Mouse (Mus musculus) lung, postnatal 0 days (tissue): ENCODE measurements at regions not wholly inside any gene's neighbourhood (a gene's known extent, or its start where the extent isn't known, plus 50 kb on each side); places are given as distances from the start of the nearest gene placed in this dataset.

Source experiments
- ATAC-seq: fragments of 200-750 bp; cut with Nextera tagmentation; 2 replicates; pipeline ENCODE4 v1.8.0; 2017; ENCODE audit warnings: moderate library complexity
- DNase-seq: peaks from one replicate; pipeline ENCODE4 v3.0.0-alpha.2; 2016; ENCODE audit warnings: low spot score
- H3K27ac ChIP-seq: fragments of 300-500 bp; sonication (generic); 2 replicates; pipeline ENCODE4 v1.5.1; 2014; ENCODE audit warnings: antibody characterized with exemption, mild to moderate bottlenecking, low read length, mixed read lengths
- H3K27me3 ChIP-seq: fragments of 300-500 bp; sonication (generic); replicated peaks from 2 replicates; pipeline ENCODE4 v1.6.1; 2014; ENCODE audit warnings: low read length, mixed read lengths; ENCODE audit not compliant: insufficient read depth
- H3K36me3 ChIP-seq: fragments of 300-500 bp; sonication (generic); 2 replicates; pipeline ENCODE4 v1.6.1; 2014; ENCODE audit warnings: low read length, mixed read lengths; ENCODE audit not compliant: insufficient read depth
- H3K4me1 ChIP-seq: fragments of 300-500 bp; sonication (generic); 2 replicates; pipeline ENCODE4 v1.6.1; 2014; ENCODE audit warnings: antibody characterized with exemption, low read depth, low read length, mixed read lengths; ENCODE audit not compliant: insufficient read depth
- H3K4me2 ChIP-seq: fragments of 300-500 bp; sonication (generic); replicated peaks from 2 replicates; pipeline ENCODE4 v1.6.1; 2014; ENCODE audit warnings: low read depth, mild to moderate bottlenecking, low read length, moderate library complexity, mixed read lengths
- H3K4me3 ChIP-seq: fragments of 300-500 bp; sonication (generic); 2 replicates; pipeline ENCODE4 v1.5.1; 2014; ENCODE audit warnings: low read depth, low read length
- H3K9ac ChIP-seq: fragments of 300-500 bp; sonication (generic); replicated peaks from 2 replicates; pipeline ENCODE4 v1.6.1; 2014; ENCODE audit warnings: low read depth, mild to moderate bottlenecking
- H3K9me3 ChIP-seq: fragments of 300-500 bp; sonication (generic); 2 replicates; pipeline ENCODE4 v1.6.1; 2016; ENCODE audit warnings: low read length, mixed read lengths
- CTCF ChIP-seq: IDR thresholded peaks from 2 replicates; pipeline ENCODE4 v1.5.1; 2016; ENCODE audit warnings: antibody characterized with exemption, mild to moderate bottlenecking
- EP300 ChIP-seq: IDR thresholded peaks from 2 replicates; pipeline ENCODE4 v1.6.1; 2016; ENCODE audit warnings: antibody characterized with exemption, mild to moderate bottlenecking, control low read depth
- WGBS: fragments of 180-500 bp; shearing (Covaris S2); extraction: QIAGEN DNeasy Blood & Tissue Kit; methylation state at CpG from one replicate; pipeline ENCODE4 v1.1.7; 2014; 5-methylcytosine and 5-hydroxymethylcytosine counted together

DNA sequence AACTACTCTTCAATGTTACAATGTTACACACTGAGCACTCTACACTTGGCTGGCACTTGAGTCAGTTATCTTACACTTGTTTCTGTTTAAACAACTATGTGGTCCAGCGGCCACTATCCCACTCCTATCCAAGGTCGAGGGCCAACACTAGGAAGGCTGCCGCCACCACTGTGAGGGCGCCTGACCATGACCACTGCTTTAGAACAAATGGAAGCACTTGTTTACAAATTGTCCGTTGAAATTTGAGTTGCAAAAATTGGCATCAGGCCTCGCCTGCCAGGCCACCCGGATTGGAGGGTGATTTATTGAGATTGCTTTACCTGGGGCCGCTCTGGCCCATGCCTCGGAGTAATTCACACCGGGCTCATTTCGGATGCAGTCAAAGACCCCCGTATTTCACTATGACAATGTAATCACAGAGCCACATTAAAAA lies 83.5 kb upstream of the A530016L24Rik start:
- no peak overlapping the region for H3K4me2 ChIP-seq
- WGBS: 48% methylated on average over 12 of the region's 12 CpGs
- H3K9me3 ChIP-seq: no peaks in the 10 kb centered on the region
- H3K4me1 ChIP-seq: no peaks in the 10 kb centered on the region
- ATAC-seq (no peak), DNase-seq (no peak)
- no peak for TF ChIP-seq EP300
- TF ChIP-seq CTCF: no peak
- no peaks in the 10 kb centered on the region for H3K27me3 ChIP-seq
- H3K4me3 ChIP-seq: no peak overlapping the region
- no peak overlapping the region for H3K27ac ChIP-seq
- no peaks in the 10 kb centered on the region for H3K36me3 ChIP-seq
- H3K9ac ChIP-seq: no peak overlapping the region

DNA sequence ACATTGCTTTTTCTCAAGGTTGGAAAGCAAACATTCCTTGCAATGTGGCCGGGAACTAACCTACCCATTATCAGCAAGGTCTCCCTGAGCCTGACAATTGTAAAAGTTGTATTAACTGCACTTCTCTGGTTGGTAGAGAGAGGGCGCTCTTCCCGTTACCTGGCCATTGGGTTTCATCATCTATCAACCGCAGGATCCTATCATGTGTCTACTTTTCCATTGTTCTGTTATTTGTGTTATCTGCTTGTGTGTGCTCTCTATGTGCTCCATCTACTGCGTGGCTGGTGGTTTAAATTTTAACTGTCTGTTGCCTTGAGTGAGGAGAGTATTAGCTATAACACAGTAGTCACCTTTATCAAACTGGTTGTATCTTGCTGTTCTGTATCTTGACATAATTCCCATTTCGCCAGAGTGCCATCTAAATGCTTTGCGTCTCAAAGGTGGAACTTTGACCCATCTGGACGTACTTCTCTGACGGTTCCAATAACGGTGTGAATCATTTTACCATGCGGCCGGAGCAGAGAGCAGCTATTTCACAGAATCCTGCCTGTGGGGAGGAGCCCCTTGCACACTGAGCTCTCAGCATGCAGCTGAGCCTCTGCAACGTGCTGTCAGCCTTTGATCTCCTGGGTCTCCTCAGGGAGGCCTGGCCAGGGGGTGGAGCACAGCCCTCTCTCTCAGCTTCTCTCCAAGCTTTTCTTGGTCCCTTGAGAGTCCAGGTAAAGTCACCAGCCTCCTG lies 77.5 kb upstream of the A530016L24Rik start:
- Histone ChIP-seq H3K4me3 (no peak overlapping the region), H3K9me3 (no peaks in the 10 kb centered on the region), H3K27ac (no peak overlapping the region), H3K4me1 (no peaks in the 10 kb centered on the region), H3K27me3 (no peaks in the 10 kb centered on the region), H3K4me2 (no peak overlapping the region), H3K36me3 (no peaks in the 10 kb centered on the region), H3K9ac (no peak overlapping the region)
- TF ChIP-seq EP300: no peak
- TF ChIP-seq CTCF: peak; percentile 71
- no peak; the same call in 1 of the 2 replicates for ATAC-seq
- no peak for DNase-seq
- WGBS: 8% methylated on average over 13 of the region's 13 CpGs

DNA sequence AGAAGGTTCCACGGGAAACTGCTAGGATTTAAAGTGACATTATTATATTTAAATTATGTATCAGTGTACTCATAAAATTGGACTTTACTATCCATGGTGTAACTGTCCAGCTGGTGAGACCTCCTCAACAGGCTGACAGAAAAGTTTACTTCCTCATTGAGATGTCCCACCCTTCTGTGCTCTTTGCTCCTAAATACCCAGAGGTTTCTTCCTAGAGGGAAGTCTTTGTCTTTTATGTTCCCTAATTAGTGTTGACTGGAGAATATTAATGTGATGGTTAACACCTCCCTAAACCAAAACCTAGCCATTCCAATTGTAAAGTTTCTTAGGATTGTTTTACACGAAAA lies 76.9 kb upstream of the A530016L24Rik start:
- WGBS: 40% methylated on average over 2 of the region's 2 CpGs
- Histone ChIP-seq H3K27ac (no peak overlapping the region), H3K9ac (no peak overlapping the region), H3K36me3 (no peaks in the 10 kb centered on the region), H3K4me2 (no peak overlapping the region), H3K27me3 (no peaks in the 10 kb centered on the region), H3K4me1 (no peaks in the 10 kb centered on the region), H3K4me3 (no peak overlapping the region), H3K9me3 (no peaks in the 10 kb centered on the region)
- TF ChIP-seq EP300: no peak
- TF ChIP-seq CTCF: no peak
- DNase-seq (no peak), ATAC-seq (no peak)

DNA sequence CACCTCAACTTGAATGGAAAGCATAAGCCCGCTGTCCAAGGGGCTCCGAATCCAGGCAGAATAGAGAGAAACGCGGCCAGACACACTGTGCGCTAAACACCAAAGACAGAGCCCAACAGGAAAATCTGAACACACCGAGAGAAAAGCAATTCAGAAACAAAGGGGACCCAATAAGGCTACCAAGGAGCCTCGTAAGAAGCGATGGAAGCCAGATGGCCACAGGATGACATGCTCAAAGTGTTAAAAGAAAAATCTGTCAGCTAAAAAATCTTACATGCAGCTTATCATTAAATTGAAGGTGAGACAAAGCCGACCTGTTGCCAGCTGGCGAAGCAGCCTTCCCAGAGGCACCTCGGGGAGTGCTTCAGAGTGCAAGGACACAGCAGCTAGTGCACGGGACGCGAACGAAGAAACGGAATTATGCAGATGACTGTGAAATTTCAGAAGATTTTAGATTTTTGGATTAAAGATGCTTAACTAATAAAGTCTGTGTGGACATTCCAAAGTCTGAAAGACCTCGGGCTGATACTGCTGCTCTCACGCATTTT lies 73.2 kb upstream of the A530016L24Rik start:
- Histone ChIP-seq H3K4me1 (no peaks in the 10 kb centered on the region), H3K9me3 (no peaks in the 10 kb centered on the region), H3K4me2 (no peak overlapping the region), H3K4me3 (no peak overlapping the region), H3K36me3 (no peaks in the 10 kb centered on the region), H3K27ac (no peak overlapping the region), H3K27me3 (no peaks in the 10 kb centered on the region), H3K9ac (no peak overlapping the region)
- 68% methylated on average over 18 of the region's 18 CpGs for WGBS
- no peak for TF ChIP-seq EP300
- no peak for TF ChIP-seq CTCF
- DNase-seq: no peak
- no peak for ATAC-seq

DNA sequence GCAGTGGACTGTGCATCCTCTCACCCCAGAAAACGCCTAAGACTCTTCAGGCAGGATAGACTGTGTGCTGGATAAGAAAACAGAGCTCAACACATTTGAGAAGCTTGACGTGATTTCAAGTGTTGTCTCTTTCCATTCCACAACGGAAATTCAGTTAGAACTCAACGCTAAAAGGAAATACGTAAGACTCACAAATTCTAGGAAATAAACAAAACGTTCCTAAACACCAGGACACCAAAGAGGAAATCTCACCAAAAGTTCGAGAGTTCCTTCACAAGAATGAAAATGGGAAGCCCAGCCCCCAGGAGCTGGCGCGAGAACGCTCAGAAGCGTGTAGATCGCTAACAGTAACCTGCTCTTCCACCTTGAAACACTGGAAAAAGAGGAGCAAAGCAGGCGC lies 72.7 kb upstream of the A530016L24Rik start:
- no peaks in the 10 kb centered on the region for H3K4me1 ChIP-seq
- TF ChIP-seq CTCF: no peak
- peak; percentile 95 for TF ChIP-seq EP300

DNA sequence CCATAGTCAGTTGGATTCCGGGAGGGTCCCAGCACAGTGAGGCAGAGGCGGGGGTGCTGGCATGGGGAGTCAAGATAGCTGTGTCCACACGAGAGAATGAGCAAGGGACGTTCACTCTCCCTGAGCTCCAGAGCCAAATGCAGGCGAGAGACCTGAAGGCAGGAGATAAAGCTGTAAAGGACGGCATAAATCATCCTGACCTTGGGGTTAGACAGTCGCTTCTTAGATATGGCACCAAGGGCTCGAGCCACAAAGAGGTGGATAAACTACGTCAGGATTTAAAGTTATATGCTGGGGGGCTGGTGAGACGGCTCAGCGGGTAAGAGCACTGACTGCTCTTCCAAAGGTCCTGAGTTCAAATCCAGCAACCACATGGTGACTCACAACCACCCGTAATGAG lies 70.6 kb upstream of the A530016L24Rik start:
- Histone ChIP-seq H3K27ac (no peak overlapping the region), H3K4me2 (no peak overlapping the region), H3K4me1 (no peaks in the 10 kb centered on the region), H3K9ac (no peak overlapping the region), H3K36me3 (no peaks in the 10 kb centered on the region), H3K9me3 (no peaks in the 10 kb centered on the region), H3K4me3 (no peak overlapping the region), H3K27me3 (no peaks in the 10 kb centered on the region)
- no peak for TF ChIP-seq CTCF
- no peak for TF ChIP-seq EP300
- 49% methylated on average over 12 of the region's 12 CpGs for WGBS
- ATAC-seq: no peak
- DNase-seq: no peak

More for the DNA sequence above, 72.7 kb upstream of the A530016L24Rik start:
- no peak overlapping the region for H3K9ac ChIP-seq
- H3K27me3 ChIP-seq: no peaks in the 10 kb centered on the region
- no peak overlapping the region for H3K27ac ChIP-seq
- no peak overlapping the region for H3K4me2 ChIP-seq
- 34% methylated on average over 13 of the region's 13 CpGs for WGBS
- ATAC-seq: no peak
- no peaks in the 10 kb centered on the region for H3K36me3 ChIP-seq
- H3K9me3 ChIP-seq: no peaks in the 10 kb centered on the region
- peak; percentile 37 for DNase-seq
- H3K4me3 ChIP-seq: no peak overlapping the region
